Mouse (Mus musculus): ENCODE results near the gene Tead1. TPM values are rescaled to one million over a fixed set of nuclear protein-coding genes. Genes with fewer than 3 reads are reported as not detected.
"Not testable (repeated sequence)": the region's sequence is repeated elsewhere in the genome, so short reads cannot be mapped to it uniquely, and the experiment has no call there.

Gene Tead1
- polyA plus RNA-seq, 1 experiment from 2014 or later: 14.9 TPM

- Histone ChIP-seq H3K9ac (ENCODE audit: low read depth, low read length) (no peak overlapping the region), H3K4me3 (replicated peaks; ENCODE audit: low read depth, low read length) (no peak overlapping the region), H3K27ac (no peak overlapping the region), H3K9me3 (replicated peaks; ENCODE audit: low read length) (no peaks in the 10 kb centered on the region), H3K36me3 (ENCODE audit: insufficient read depth, low read length) (no peaks in the 10 kb centered on the region), H3K4me2 (ENCODE audit: low read length) (no peak overlapping the region), H3K4me1 (replicated peaks; ENCODE audit: insufficient read depth, low read length) (peaks cover 19% of the 10 kb centered on the region), H3K27me3 (ENCODE audit: insufficient read depth, low read length) (no peaks in the 10 kb centered on the region)
- DNase-seq (ENCODE audit: low spot score) (no peak), ATAC-seq (replicated peaks; ENCODE audit: low FRiP score, low read depth) (no peak)
- TF ChIP-seq CTCF (IDR thresholded peaks at IDR 0.05; ENCODE audit: low read depth): no peak
- 40% methylated on average over 4 of the region's 4 CpGs for WGBS
Measured at GRCm38 (mm10) chr7:112922801-112923200, 243.7 kb downstream of the Tead1 start.

GRCm38 (mm10) chr7:112923712-112924111 lies 244.6 kb downstream of the Tead1 start:
- H3K4me2 ChIP-seq (ENCODE audit: low read length): no peak overlapping the region
- DNase-seq (ENCODE audit: low spot score) (no peak), ATAC-seq (replicated peaks; ENCODE audit: low FRiP score, low read depth) (no peak)
- no peaks in the 10 kb centered on the region for H3K36me3 ChIP-seq (ENCODE audit: insufficient read depth, low read length)
- H3K27ac ChIP-seq: no peak overlapping the region
- H3K4me1 ChIP-seq (replicated peaks; ENCODE audit: insufficient read depth, low read length): peaks cover 16% of the 10 kb centered on the region
- 57% methylated on average over 3 of the region's 3 CpGs for WGBS
- H3K9ac ChIP-seq (ENCODE audit: low read depth, low read length): no peak overlapping the region
- no peak overlapping the region for H3K4me3 ChIP-seq (replicated peaks; ENCODE audit: low read depth, low read length)
- H3K27me3 ChIP-seq (ENCODE audit: insufficient read depth, low read length): no peaks in the 10 kb centered on the region
- TF ChIP-seq CTCF (IDR thresholded peaks at IDR 0.05; ENCODE audit: low read depth): no peak
- no peaks in the 10 kb centered on the region for H3K9me3 ChIP-seq (replicated peaks; ENCODE audit: low read length)

GRCm38 (mm10) chr7:112930669-112931068 lies 251.6 kb downstream of the Tead1 start:
- H3K27ac ChIP-seq: no peak overlapping the region
- H3K4me2 ChIP-seq (ENCODE audit: low read length): no peak overlapping the region
- ATAC-seq (replicated peaks; ENCODE audit: low FRiP score, low read depth) (no peak), DNase-seq (ENCODE audit: low spot score) (peak; percentile 79)
- no peak overlapping the region for H3K9ac ChIP-seq (ENCODE audit: low read depth, low read length)
- peaks cover 7% of the 10 kb centered on the region; the same call in 1 of the 2 replicates for H3K4me1 ChIP-seq (replicated peaks; ENCODE audit: insufficient read depth, low read length)
- H3K9me3 ChIP-seq (replicated peaks; ENCODE audit: low read length): no peaks in the 10 kb centered on the region
- no peak for TF ChIP-seq CTCF (IDR thresholded peaks at IDR 0.05; ENCODE audit: low read depth)
- no peak overlapping the region for H3K4me3 ChIP-seq (replicated peaks; ENCODE audit: low read depth, low read length)
- no peaks in the 10 kb centered on the region for H3K36me3 ChIP-seq (ENCODE audit: insufficient read depth, low read length)
- H3K27me3 ChIP-seq (ENCODE audit: insufficient read depth, low read length): no peaks in the 10 kb centered on the region
- WGBS: 3% methylated on average over 7 of the region's 7 CpGs

- H3K4me1 ChIP-seq (replicated peaks; ENCODE audit: insufficient read depth, low read length); H3K9ac ChIP-seq (ENCODE audit: low read depth, low read length); ATAC-seq (replicated peaks; ENCODE audit: low FRiP score, low read depth); H3K27me3 ChIP-seq (ENCODE audit: insufficient read depth, low read length); DNase-seq (ENCODE audit: low spot score); H3K9me3 ChIP-seq (replicated peaks; ENCODE audit: low read length); H3K4me3 ChIP-seq (replicated peaks; ENCODE audit: low read depth, low read length); H3K27ac ChIP-seq; H3K4me2 ChIP-seq (ENCODE audit: low read length); H3K36me3 ChIP-seq (ENCODE audit: insufficient read depth, low read length): not testable (repeated sequence)
- 74% methylated on average over 5 of the region's 5 CpGs for WGBS
Measured at GRCm38 (mm10) chr7:112935876-112936275, 256.8 kb downstream of the Tead1 start.

- no peaks in the 10 kb centered on the region for H3K9me3 ChIP-seq (replicated peaks; ENCODE audit: low read length)
- no peak for TF ChIP-seq CTCF (IDR thresholded peaks at IDR 0.05; ENCODE audit: low read depth)
- H3K4me3 ChIP-seq (replicated peaks; ENCODE audit: low read depth, low read length): no peak overlapping the region
- H3K9ac ChIP-seq (ENCODE audit: low read depth, low read length): no peak overlapping the region
- no peak overlapping the region for H3K27ac ChIP-seq
- H3K27me3 ChIP-seq (ENCODE audit: insufficient read depth, low read length): no peaks in the 10 kb centered on the region
- ATAC-seq (replicated peaks; ENCODE audit: low FRiP score, low read depth): no peak
- H3K4me1 ChIP-seq (replicated peaks; ENCODE audit: insufficient read depth, low read length): 0 out of 2 replicates have a peak, but pooled peaks cover 3% of the 10 kb centered on the region
- 79% methylated on average over 8 of the region's 8 CpGs for WGBS
- DNase-seq (ENCODE audit: low spot score): no peak
- no peak overlapping the region for H3K4me2 ChIP-seq (ENCODE audit: low read length)
- no peaks in the 10 kb centered on the region for H3K36me3 ChIP-seq (ENCODE audit: insufficient read depth, low read length)
Measured at GRCm38 (mm10) chr7:112937089-112937488, 258.0 kb downstream of the Tead1 start.

- H3K9me3 ChIP-seq (replicated peaks; ENCODE audit: low read length): no peaks in the 10 kb centered on the region
- WGBS: 14% methylated on average over 5 of the region's 5 CpGs
- no peak overlapping the region for H3K4me3 ChIP-seq (replicated peaks; ENCODE audit: low read depth, low read length)
- no peak overlapping the region for H3K4me2 ChIP-seq (ENCODE audit: low read length)
- H3K9ac ChIP-seq (ENCODE audit: low read depth, low read length): no peak overlapping the region
- H3K27ac ChIP-seq: no peak overlapping the region
- 0 out of 2 replicates have a peak, but pooled peaks cover 3% of the 10 kb centered on the region for H3K4me1 ChIP-seq (replicated peaks; ENCODE audit: insufficient read depth, low read length)
- DNase-seq (ENCODE audit: low spot score) (peak; percentile 55), ATAC-seq (replicated peaks; ENCODE audit: low FRiP score, low read depth) (no peak)
- H3K27me3 ChIP-seq (ENCODE audit: insufficient read depth, low read length): no peaks in the 10 kb centered on the region
- H3K36me3 ChIP-seq (ENCODE audit: insufficient read depth, low read length): no peaks in the 10 kb centered on the region
- no peak for TF ChIP-seq CTCF (IDR thresholded peaks at IDR 0.05; ENCODE audit: low read depth)
Measured at GRCm38 (mm10) chr7:112938959-112939358, 259.8 kb downstream of the Tead1 start.

- DNase-seq (ENCODE audit: low spot score): no peak
- Histone ChIP-seq H3K9me3 (replicated peaks; ENCODE audit: low read length) (no peaks in the 10 kb centered on the region), H3K27ac (no peak overlapping the region), H3K4me3 (replicated peaks; ENCODE audit: low read depth, low read length) (no peak overlapping the region), H3K27me3 (ENCODE audit: insufficient read depth, low read length) (no peaks in the 10 kb centered on the region), H3K4me1 (replicated peaks; ENCODE audit: insufficient read depth, low read length) (peaks cover 4% of the 10 kb centered on the region; the same call in 1 of the 2 replicates), H3K4me2 (ENCODE audit: low read length) (no peak overlapping the region), H3K36me3 (ENCODE audit: insufficient read depth, low read length) (no peaks in the 10 kb centered on the region), H3K9ac (ENCODE audit: low read depth, low read length) (no peak overlapping the region)
- no peak for TF ChIP-seq CTCF (IDR thresholded peaks at IDR 0.05; ENCODE audit: low read depth)
- no peak for ATAC-seq (replicated peaks; ENCODE audit: low FRiP score, low read depth)
- WGBS: 61% methylated on average over 5 of the region's 5 CpGs
Measured at GRCm38 (mm10) chr7:112942567-112942966, 263.4 kb downstream of the Tead1 start.
